Mouse (Mus musculus): ENCODE measurements around the gene Alas2. TPM values are rescaled to one million over a fixed set of nuclear protein-coding genes. Genes with fewer than 3 reads are reported as not detected.
A peak's percentile ranks its signal among the peaks of the same experiment; 100 is the strongest.

The Alas2 gene
- polyA plus RNA-seq (2016; fragmentation: Nextera tagmentation; extraction: Ambion mirVana): 34.2 and 44.3 TPM in 2 replicates

GRCm38 (mm10) chrX:150547239-150547638 is at the start of gene Alas2:
Gene Alas2 (plus strand): TSS chrX:150547375.
- H3K9ac ChIP-seq (replicated peaks): no peak within 1 kb of the TSS
- 0 out of 2 replicates have a peak, but pooled peaks cover 3% of the 10 kb centered on the region for H3K36me3 ChIP-seq
- H3K4me1 ChIP-seq: no peaks in the 10 kb centered on the region
- 41% methylated on average over 5 of the region's 5 CpGs for WGBS
- H3K4me2 ChIP-seq (replicated peaks): no peak within 1 kb of the TSS
- ATAC-seq (ENCODE audit: low FRiP score, low read depth): no peak
- H3K4me3 ChIP-seq: no peak within 1 kb of the TSS
- H3K27me3 ChIP-seq: no peaks in the 10 kb centered on the region
- no peak within 1 kb of the TSS for H3K27ac ChIP-seq (replicated peaks)
- no peaks in the 10 kb centered on the region for H3K9me3 ChIP-seq

GRCm38 (mm10) chrX:150508696-150509095 is 38.5 kb upstream of the Alas2 start:
- WGBS: 75% methylated on average over 6 of the region's 6 CpGs

DNA sequence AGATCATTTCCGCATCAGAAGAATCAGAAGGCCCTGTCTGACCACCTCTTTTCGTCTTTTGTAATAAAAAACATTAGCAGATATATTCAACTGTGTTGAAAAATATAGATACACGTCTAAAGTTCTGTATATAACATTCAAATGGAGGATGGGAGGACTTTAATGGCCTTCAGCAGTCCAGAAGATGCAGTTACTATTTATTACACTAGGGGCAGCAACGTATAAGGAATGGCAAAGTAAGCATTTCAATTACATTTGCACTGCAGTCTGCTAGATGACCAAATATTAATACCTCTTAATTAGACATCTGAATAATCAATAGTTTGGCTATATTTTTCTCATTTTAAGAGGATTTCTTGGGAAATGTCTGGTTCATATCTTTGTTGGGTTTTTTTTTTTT is 36.5 kb upstream of the Alas2 start:
- Histone ChIP-seq H3K27ac (replicated peaks) (no peak overlapping the region), H3K4me3 (no peak overlapping the region), H3K4me2 (replicated peaks) (no peak overlapping the region), H3K4me1 (no peaks in the 10 kb centered on the region; the same call in 1 of the 2 replicates), H3K36me3 (no peaks in the 10 kb centered on the region), H3K9ac (replicated peaks) (no peak overlapping the region), H3K9me3 (no peaks in the 10 kb centered on the region), H3K27me3 (no peaks in the 10 kb centered on the region)
- ATAC-seq (ENCODE audit: low FRiP score, low read depth): no peak
- WGBS: 49% methylated on average over 4 of the region's 4 CpGs

More at GRCm38 (mm10) chrX:150508696-150509095, 38.5 kb upstream of the Alas2 start:
- no peak overlapping the region for H3K9ac ChIP-seq (replicated peaks)
- H3K27me3 ChIP-seq: no peaks in the 10 kb centered on the region
- no peaks in the 10 kb centered on the region for H3K9me3 ChIP-seq
- ATAC-seq (ENCODE audit: low FRiP score, low read depth): no peak
- no peak overlapping the region for H3K4me2 ChIP-seq (replicated peaks)
- H3K4me3 ChIP-seq: no peak overlapping the region
- H3K27ac ChIP-seq (replicated peaks): no peak overlapping the region
- H3K4me1 ChIP-seq: no peaks in the 10 kb centered on the region
- no peaks in the 10 kb centered on the region for H3K36me3 ChIP-seq

DNA sequence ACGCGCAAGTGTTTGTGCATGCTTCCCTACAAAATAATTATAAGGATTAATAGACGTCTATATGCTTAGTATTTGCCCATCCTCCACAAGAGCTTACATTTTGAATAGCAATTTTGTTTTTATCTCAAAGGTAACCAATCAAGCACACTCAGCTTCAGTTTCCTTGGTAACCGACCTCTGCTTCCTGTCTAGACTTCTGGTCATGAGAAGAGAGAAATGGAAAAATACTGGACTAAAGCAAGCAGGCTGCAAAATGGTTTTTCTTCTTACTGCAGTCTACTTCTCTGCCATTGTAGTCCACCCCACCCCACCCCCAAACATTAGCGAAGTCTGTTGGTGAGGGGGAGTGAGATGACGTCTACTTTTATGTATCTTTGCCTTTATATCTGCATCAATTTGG is 35.9 kb upstream of the Alas2 start:
- ATAC-seq (ENCODE audit: low FRiP score, low read depth): 0 out of 2 replicates have a peak, but pooled peaks have one; percentile 12
- 80% methylated on average over 6 of the region's 6 CpGs for WGBS
- Histone ChIP-seq H3K27ac (replicated peaks) (no peak overlapping the region; the same call in 1 of the 2 replicates), H3K9me3 (no peaks in the 10 kb centered on the region), H3K4me2 (replicated peaks) (no peak overlapping the region), H3K9ac (replicated peaks) (no peak overlapping the region), H3K36me3 (no peaks in the 10 kb centered on the region), H3K27me3 (no peaks in the 10 kb centered on the region), H3K4me1 (no peaks in the 10 kb centered on the region; the same call in 1 of the 2 replicates), H3K4me3 (no peak overlapping the region)

DNA sequence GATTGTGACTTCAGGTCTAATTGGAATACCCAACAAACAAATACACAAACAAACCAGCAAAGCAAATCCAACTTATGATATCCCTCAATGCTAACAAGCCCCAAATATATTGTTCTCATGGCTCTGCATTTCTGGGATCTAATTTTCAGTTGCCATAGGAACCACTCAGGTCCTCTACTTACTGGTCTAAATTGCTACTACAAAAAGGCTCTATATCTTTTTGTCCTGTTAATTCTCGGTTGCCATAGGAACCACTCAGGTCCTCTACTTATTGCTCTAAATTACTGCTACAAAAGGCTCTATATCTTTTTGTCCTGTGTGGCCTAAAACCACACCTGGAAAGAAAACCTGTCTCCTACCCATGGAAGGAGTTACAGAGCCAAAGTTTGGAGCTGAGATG is 33.0 kb upstream of the Alas2 start:
- Histone ChIP-seq H3K36me3 (no peaks in the 10 kb centered on the region), H3K27me3 (no peaks in the 10 kb centered on the region), H3K27ac (replicated peaks) (no peak overlapping the region), H3K9ac (replicated peaks) (no peak overlapping the region), H3K9me3 (no peaks in the 10 kb centered on the region), H3K4me1 (no peaks in the 10 kb centered on the region; the same call in 1 of the 2 replicates), H3K4me2 (replicated peaks) (no peak overlapping the region), H3K4me3 (no peak overlapping the region)
- WGBS: 65% methylated on average over 1 of the region's 1 CpGs
- no peak for ATAC-seq (ENCODE audit: low FRiP score, low read depth)

DNA sequence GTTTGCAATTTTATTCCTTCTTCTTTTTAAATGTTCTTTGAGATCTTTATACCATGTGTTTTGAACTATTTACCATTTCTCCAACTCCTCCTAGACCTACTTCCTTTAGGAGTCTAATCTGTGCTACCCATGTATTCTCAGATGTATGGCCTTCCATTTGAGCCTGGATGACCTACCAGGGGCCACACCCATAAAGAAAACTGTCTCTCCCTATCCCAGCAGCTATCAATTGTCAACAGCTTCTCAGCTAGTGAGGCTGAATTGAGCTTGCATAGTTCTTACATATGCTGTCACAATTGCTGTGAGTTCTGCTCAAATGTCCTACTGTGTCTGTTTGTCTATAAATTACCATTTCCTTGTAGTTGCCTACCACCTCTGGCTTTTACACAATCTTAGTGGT is 31.2 kb upstream of the Alas2 start:
- Histone ChIP-seq H3K27ac (replicated peaks) (no peak overlapping the region), H3K9me3 (no peaks in the 10 kb centered on the region), H3K4me3 (no peak overlapping the region), H3K27me3 (no peaks in the 10 kb centered on the region), H3K9ac (replicated peaks) (no peak overlapping the region), H3K4me1 (no peaks in the 10 kb centered on the region; the same call in 1 of the 2 replicates), H3K4me2 (replicated peaks) (no peak overlapping the region), H3K36me3 (no peaks in the 10 kb centered on the region)
- no peak for ATAC-seq (ENCODE audit: low FRiP score, low read depth)

GRCm38 (mm10) chrX:150516477-150516876 is 30.7 kb upstream of the Alas2 start:
- Histone ChIP-seq H3K4me1 (no peaks in the 10 kb centered on the region; the same call in 1 of the 2 replicates), H3K4me2 (replicated peaks) (no peak overlapping the region), H3K4me3 (no peak overlapping the region), H3K27ac (replicated peaks) (no peak overlapping the region), H3K9ac (replicated peaks) (no peak overlapping the region), H3K9me3 (no peaks in the 10 kb centered on the region), H3K36me3 (no peaks in the 10 kb centered on the region), H3K27me3 (no peaks in the 10 kb centered on the region)
- WGBS: 93% methylated on average over 1 of the region's 1 CpGs
- ATAC-seq (ENCODE audit: low FRiP score, low read depth): no peak

DNA sequence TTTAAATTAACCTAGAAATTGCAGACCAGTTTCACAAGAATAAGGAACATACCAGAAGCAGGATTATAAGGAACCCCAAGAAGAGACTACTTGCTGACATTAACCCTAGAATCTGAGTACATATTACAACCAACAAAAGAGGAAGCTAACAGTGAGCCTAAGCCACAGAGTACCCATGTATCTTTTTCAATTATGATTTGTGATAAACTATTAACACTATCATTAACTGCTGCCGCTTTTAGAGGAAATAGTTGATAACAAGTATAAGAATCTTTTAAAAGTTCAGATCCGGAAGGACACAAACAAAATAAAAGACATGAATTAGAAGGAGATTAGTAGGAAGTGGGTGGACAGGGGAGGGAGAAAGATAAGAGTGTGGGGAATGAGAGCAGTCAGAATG is 7.1 kb upstream of the Alas2 start:
- no peaks in the 10 kb centered on the region for H3K4me1 ChIP-seq
- no peaks in the 10 kb centered on the region for H3K9me3 ChIP-seq
- H3K27me3 ChIP-seq: no peaks in the 10 kb centered on the region
- no peak overlapping the region for H3K4me2 ChIP-seq (replicated peaks)
- no peak overlapping the region for H3K4me3 ChIP-seq
- no peak for ATAC-seq (ENCODE audit: low FRiP score, low read depth)
- no peak overlapping the region for H3K27ac ChIP-seq (replicated peaks)
- no peak overlapping the region for H3K9ac ChIP-seq (replicated peaks)
- WGBS: 89% methylated on average over 2 of the region's 2 CpGs
- H3K36me3 ChIP-seq: no peaks in the 10 kb centered on the region

GRCm38 (mm10) chrX:150541684-150542083 is 5.5 kb upstream of the Alas2 start:
- no peaks in the 10 kb centered on the region for H3K36me3 ChIP-seq
- H3K9me3 ChIP-seq: no peaks in the 10 kb centered on the region
- no peak overlapping the region for H3K4me2 ChIP-seq (replicated peaks)
- no peaks in the 10 kb centered on the region for H3K27me3 ChIP-seq
- H3K9ac ChIP-seq (replicated peaks): no peak overlapping the region
- H3K27ac ChIP-seq (replicated peaks): no peak overlapping the region
- ATAC-seq (ENCODE audit: low FRiP score, low read depth): no peak
- H3K4me1 ChIP-seq: no peaks in the 10 kb centered on the region
- H3K4me3 ChIP-seq: no peak overlapping the region

DNA sequence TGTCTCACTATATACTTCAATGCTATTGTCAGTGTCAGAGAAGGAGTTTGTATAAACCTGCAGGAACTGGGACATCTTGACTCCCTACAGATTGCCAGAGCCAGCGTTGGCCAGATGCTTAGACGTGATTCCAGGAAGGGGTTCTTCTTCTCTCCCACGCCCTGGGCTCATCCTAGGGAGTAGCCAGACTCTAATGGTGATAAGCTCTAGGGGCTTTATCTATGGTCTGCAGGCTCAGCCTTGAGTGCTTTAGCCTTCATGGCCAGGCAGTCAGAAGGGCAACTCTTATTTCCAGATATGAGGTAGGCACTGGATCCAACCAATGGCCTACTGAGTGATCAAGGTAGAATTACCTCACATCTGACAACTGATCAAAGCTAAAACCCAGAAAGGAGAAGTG is 2.5 kb downstream of the Alas2 start:
- ATAC-seq (ENCODE audit: low FRiP score, low read depth): no peak
- Histone ChIP-seq H3K9ac (replicated peaks) (no peak overlapping the region), H3K9me3 (no peaks in the 10 kb centered on the region), H3K4me1 (no peaks in the 10 kb centered on the region), H3K4me3 (no peak overlapping the region), H3K4me2 (replicated peaks) (no peak overlapping the region), H3K36me3 (peaks cover 8% of the 10 kb centered on the region; the same call in 1 of the 2 replicates), H3K27me3 (no peaks in the 10 kb centered on the region), H3K27ac (replicated peaks) (no peak overlapping the region)
- WGBS: 79% methylated on average over 3 of the region's 3 CpGs

- Histone ChIP-seq H3K27ac (replicated peaks) (no peak overlapping the region), H3K4me2 (replicated peaks) (no peak overlapping the region), H3K27me3 (no peaks in the 10 kb centered on the region), H3K9ac (replicated peaks) (no peak overlapping the region), H3K4me1 (no peaks in the 10 kb centered on the region), H3K4me3 (no peak overlapping the region), H3K36me3 (peaks cover 8% of the 10 kb centered on the region; the same call in 1 of the 2 replicates), H3K9me3 (no peaks in the 10 kb centered on the region)
- WGBS: 87% methylated on average over 2 of the region's 2 CpGs
- no peak for ATAC-seq (ENCODE audit: low FRiP score, low read depth)
Observed at GRCm38 (mm10) chrX:150551986-150552385, 4.8 kb downstream of the Alas2 start.

GRCm38 (mm10) chrX:150554032-150554431 is 6.9 kb downstream of the Alas2 start:
- H3K36me3 ChIP-seq: peaks cover 8% of the 10 kb centered on the region; the same call in 1 of the 2 replicates
- no peak for ATAC-seq (ENCODE audit: low FRiP score, low read depth)

More at GRCm38 (mm10) chrX:150554032-150554431, 6.9 kb downstream of the Alas2 start:
- no peaks in the 10 kb centered on the region for H3K4me1 ChIP-seq
- WGBS: 83% methylated on average over 3 of the region's 3 CpGs
- no peak overlapping the region for H3K4me3 ChIP-seq
- H3K4me2 ChIP-seq (replicated peaks): no peak overlapping the region
- no peak overlapping the region for H3K27ac ChIP-seq (replicated peaks)
- H3K27me3 ChIP-seq: no peaks in the 10 kb centered on the region
- no peak overlapping the region for H3K9ac ChIP-seq (replicated peaks)
- no peaks in the 10 kb centered on the region for H3K9me3 ChIP-seq
